Mouse (Mus musculus) spleen, postnatal 10 days (tissue): ENCODE results near the gene Ddx56.
A peak's percentile ranks its signal among the peaks of the same experiment; 100 is the strongest.
"Not testable (repeated sequence)": the region's sequence is repeated elsewhere in the genome, so short reads cannot be mapped to it uniquely, and the experiment has no call there.

ENCODE experiments used
- DNase-seq, 2 experiments: peaks; one replicate each; pipeline ENCODE4 v3.0.0; 2021 to 2022; ENCODE audit warnings: low spot score in 2 of 2

Gene Ddx56

DNA sequence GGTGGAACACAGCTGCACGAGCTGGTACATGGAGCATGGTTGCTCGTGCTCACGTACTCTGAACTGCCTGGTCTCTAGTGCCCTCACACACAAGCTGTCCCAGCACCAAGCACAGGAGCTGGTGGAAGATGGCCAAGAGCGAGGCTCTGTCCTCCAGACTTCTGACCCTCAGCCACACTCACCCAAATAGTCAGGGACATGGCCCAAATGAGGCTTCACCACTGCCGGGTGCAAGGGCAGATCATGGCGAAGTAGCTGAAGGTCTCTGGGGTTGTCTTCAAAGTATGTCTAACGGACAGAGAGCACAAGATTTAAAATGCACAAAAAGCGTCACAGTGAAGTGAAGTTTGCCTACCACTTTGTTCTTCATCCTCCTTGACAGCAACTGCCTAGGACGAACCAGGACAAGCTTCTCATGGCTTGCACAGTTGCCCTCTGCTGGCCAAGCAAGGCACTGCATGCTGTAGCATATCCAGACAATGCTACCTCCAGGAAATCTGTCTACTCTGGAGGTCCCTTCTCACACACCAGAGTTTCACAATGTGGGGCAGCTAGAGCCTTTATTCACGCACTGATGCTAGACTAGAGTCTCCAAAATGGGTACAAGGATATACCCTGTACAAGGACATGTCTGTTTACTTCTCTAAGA, 6.0 kb downstream of the Ddx56 start:
- DNase-seq = peak; percentile 73 to 84

DNA sequence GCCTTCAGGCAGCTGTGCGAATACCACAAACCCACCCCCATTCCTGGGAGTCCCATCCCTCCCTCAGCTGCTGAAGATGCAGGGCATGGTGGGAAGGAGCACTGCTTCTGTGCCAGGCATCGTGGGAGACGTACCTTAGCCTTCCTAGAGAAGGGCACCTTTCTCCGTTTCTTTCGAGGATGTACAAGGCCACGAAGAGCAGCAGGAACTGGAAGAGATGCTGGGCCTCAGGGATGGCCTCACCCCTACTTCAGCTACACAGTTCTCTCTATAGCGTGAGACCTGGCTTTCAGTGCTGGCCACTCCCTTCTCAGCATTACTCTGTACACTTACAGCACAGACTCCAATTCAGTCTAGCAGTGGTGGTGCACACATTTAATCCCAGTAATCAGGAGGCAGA, 8.2 kb downstream of the Ddx56 start:
- no peak for DNase-seq

DNA sequence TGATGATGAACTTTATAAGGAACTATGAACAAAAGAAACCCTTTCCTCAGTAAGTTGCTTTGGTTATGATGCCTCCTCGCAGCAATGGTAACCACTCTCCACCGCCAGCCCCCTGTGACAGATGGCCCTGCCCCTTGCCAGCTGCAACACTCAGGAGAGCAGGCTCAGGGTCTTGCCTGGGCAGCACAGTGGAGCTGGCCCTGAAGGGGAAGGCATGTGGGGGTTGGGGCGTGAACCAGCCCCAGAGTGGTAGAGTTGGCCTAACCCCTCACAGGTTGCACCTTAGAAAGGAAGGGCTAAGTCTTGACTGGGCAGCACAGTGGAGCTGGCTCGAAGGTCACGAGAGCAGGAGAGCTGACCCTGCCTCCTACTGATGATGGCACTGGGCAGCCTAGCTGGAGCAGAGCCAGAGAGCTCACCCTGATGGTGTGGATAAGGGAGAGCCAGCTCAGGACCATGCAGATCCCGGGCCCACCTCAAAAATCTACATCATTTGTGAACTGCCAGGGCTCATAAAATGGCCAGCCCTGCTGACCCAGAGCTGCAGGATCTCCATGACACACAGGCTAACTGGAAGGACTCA, 11.0 kb downstream of the Ddx56 start:
- DNase-seq = no peak

DNA sequence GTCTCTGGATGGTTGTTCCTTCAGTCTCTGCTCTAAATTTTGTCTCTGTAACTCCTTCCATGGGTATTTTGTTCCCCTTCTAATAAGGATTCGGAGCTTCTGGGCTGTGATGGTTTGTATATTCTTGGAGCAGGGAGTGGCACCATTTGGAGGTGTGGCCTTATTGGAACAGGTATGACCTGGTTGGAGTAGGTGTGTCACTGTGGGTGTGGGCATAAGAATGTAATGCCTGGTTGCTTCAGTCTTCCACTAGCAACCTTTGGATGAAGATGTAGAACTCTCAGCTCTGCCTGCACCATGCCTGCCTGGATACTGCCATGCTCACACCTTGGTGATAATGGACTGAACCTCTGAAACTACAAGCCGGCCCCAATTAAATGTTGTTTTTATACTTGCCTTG, 13.0 kb downstream of the Ddx56 start:
- DNase-seq = not testable (repeated sequence)

DNA sequence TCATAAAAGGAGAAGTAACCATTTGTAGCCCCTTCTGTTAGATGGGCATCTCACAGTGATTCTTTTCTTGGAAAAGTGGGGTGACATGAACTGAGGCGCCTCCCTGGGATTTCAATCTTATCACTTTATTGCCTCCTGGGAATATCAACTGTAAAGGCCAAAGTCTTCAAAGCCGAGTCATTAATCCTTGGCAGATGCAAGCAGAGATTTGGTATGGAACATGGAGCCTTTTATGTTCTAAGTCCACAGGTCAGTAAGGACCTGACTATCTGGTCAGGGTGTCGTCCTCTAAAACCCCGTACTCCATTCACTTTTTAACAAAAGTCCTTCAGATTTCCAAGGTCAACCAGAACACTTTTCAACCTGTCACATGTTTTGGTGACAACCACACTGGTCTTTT, 14.7 kb downstream of the Ddx56 start:
- DNase-seq = no peak

- no peak for DNase-seq
These were observed 15.3 kb downstream of the Ddx56 start for GRCm38 (mm10) chr11:6252248-6252647.

- DNase-seq = no peak
These were observed 22.9 kb downstream of the Ddx56 start for GRCm38 (mm10) chr11:6244707-6245106.

- DNase-seq = no peak
These were observed 34.5 kb downstream of the Ddx56 start for GRCm38 (mm10) chr11:6233025-6233424.

DNA sequence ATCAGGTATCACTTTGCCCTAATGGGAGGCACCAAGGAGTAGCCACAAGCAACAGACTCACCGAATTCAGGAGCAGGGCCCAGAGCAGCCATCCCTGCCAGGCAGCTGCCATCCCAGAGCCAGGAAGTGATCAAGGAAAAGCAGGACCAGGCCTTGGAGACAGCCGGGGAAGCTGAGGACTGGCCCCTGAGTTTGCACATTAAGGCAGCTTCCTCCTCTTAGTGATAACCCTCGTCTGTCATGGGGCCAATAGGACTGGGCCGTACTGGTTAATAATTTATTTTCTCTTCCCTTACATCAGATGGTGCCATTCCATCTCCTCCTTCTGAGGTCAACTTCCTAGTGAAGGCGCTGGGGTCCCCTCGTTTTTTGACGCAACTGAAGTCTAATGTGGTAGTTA, 37.6 kb downstream of the Ddx56 start, which contains the start of gene Npc1l1:
Npc1l1 (minus strand) TSS at position 132 of the 400 bp plus-strand sequence.
- DNase-seq = no peak

DNA sequence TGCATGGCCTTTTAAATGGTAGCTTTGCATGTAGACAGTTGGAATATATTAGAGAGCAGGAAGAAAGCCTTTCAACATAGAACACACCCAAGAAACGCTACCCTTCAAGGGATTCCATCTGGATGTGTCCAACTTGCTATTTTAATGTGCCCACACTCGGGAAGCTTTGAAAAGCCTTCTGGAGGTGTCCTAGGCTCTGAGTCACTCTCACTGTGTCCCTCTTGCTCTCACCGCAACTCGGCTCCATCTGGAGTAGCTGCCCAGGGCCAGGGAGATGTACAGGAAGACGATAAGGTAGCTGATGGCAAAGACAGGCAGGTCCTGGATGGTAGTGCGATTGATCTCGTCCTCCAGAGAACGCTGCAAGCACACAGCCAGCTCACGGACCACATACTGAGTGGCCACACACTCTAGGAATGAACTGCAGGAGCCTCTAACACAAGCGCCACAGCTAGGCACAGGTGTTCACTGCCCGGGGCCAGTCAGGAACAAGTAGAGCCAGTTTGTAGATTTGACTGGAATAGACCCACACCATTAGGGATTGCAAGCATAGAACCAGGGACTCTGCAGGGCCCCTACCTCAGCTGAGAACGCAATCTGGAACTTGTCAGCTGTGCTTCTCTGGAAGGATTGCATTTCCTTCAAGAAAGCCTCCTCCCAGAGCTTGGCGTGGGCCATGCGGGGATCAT, 42.9 kb downstream of the Ddx56 start:
- DNase-seq = no peak

DNA sequence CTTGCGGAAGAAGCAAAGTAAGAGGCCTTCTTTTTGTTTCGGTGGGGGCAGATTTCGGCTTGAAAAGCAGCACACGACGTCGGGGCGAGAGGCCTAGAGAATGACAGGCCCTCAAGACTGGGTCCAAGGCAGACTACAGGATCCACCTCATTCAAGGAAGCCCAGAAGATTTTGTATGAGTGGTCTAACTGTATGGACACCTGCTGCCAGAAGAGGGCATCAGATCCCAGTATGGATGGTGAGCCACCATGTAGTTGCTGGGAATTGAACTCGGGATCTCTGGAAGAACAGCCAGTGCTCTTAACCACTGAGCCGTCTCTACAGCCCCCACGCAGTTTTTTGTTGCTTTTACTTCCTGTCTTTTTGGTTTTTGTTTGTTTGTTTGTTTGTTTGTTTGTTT, 45.4 kb downstream of the Ddx56 start:
- DNase-seq = no peak

GRCm38 (mm10) chr11:6219967-6220366, 47.6 kb downstream of the Ddx56 start:
- no peak for DNase-seq

DNA sequence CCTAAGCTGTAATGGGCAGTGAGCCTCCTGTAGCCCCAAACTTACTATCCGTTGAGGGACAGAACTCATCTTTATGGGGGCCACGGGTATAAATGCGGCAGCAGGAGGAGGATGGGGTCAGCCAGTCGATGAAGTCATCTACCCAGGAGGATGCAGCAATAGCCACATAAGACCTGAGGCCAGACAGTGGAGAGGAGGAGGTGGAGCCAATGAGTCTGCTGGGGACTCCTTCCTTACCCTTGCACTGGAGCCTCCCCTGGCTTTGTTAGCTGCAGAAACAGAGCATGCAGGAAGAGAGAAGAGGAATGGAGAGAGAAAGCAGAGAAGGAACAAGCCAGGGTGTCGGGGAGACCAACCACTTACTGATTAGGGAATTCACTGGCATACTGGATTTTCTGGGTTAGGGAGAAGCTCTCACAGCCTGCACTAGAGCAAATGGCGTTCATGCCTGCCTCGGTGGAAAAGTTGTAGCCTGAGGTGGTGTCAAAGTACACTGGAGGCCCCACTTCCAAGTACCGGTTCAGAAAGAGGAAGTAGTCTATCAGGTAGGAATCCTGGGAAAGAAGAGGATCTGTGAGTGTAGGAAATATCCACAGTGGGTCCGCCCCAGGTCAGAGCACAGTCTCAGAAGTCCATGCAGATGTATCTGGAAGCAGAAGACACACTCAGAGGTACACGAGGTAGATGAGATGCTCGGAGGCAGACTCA, 49.2 kb downstream of the Ddx56 start:
- DNase-seq = no peak

DNA sequence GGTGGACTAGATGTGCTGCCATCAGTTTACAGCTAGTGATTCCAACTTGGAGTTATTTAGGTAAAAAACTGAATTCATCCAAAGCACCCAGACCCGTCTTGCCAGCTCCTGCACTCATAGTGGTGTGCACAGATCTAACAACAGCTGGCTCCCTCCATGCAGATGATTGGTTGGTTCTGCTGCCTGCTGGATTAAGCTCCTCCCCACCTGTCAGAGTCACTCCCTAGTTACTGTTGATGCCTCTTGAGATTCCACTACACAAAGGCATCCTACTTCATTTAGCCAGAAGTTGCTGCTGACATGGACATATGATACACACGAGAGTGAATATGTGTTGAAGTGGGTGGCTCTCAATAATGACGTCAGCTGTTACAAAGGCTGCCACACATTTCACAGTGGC, 50.7 kb downstream of the Ddx56 start:
- no peak for DNase-seq
